Mouse (Mus musculus) embryonic facial prominence, embryonic 10.5 days (tissue): ENCODE measurements around the gene Ccnd3. TPM values are rescaled to one million over a fixed set of nuclear protein-coding genes. Genes with fewer than 3 reads are reported as not detected.

ENCODE experiments used
- DNase-seq: peaks from one replicate; pipeline ENCODE4 v3.0.0-alpha.2; 2017; ENCODE audit warnings: low spot score
- H3K27ac ChIP-seq: fragments of 300-500 bp; sonication (generic); replicated peaks from 2 replicates; pipeline ENCODE4 v1.5.1; 2016; ENCODE audit warnings: mild to moderate bottlenecking
- H3K27me3 ChIP-seq: fragments of 300-500 bp; sonication (generic); replicated peaks from 2 replicates; pipeline ENCODE4 v1.6.1; 2016; ENCODE audit warnings: low read depth, mild to moderate bottlenecking; ENCODE audit not compliant: poor library complexity, severe bottlenecking
- H3K36me3 ChIP-seq: fragments of 300-500 bp; sonication (generic); replicated peaks from 2 replicates; pipeline ENCODE4 v1.6.1; 2016; ENCODE audit warnings: mild to moderate bottlenecking, moderate library complexity
- H3K4me1 ChIP-seq: fragments of 300-500 bp; sonication (generic); 2 replicates; pipeline ENCODE4 v1.6.1; 2016
- H3K4me3 ChIP-seq: fragments of 300-500 bp; sonication (generic); 2 replicates; pipeline ENCODE4 v1.5.1; 2016; ENCODE audit warnings: mild to moderate bottlenecking, moderate library complexity
- H3K9me3 ChIP-seq: fragments of 300-500 bp; sonication (generic); 2 replicates; pipeline ENCODE4 v1.6.1; 2016; ENCODE audit warnings: mild to moderate bottlenecking
- WGBS: fragments of 180-500 bp; shearing (Covaris S2); methylation state at CpG from one replicate; pipeline ENCODE4 v1.1.7; 2016; 5-methylcytosine and 5-hydroxymethylcytosine counted together
- polyA plus RNA-seq: library from polyadenylated mRNA; unstranded; fragments of >200 nt; fragmentation: Nextera tagmentation; extraction: Ambion mirVana; gene quantifications from 2 replicates; pipeline ENCODE4 v1.2.1, GENCODE M21; 2016

The Ccnd3 gene
- polyA plus RNA-seq, 1 experiment from 2014 or later, result 335 TPM

GRCm38 (mm10) chr17:47506697-47507096, 1.8 kb downstream of the Ccnd3 start:
- 91% methylated on average over 4 of the region's 4 CpGs for WGBS
- Histone ChIP-seq H3K27me3 (no peaks in the 10 kb centered on the region), H3K9me3 (no peaks in the 10 kb centered on the region), H3K36me3 (no peaks in the 10 kb centered on the region), H3K4me3 (no peak overlapping the region), H3K27ac (no peak overlapping the region), H3K4me1 (peaks cover 44% of the 10 kb centered on the region)
- DNase-seq, result no peak

GRCm38 (mm10) chr17:47507523-47507922, 2.7 kb downstream of the Ccnd3 start:
- Histone ChIP-seq H3K4me1 (peaks cover 47% of the 10 kb centered on the region), H3K27ac (no peak overlapping the region)
- 85% methylated on average over 2 of the region's 2 CpGs for WGBS

GRCm38 (mm10) chr17:47508012-47508608, 3.3 kb downstream of the Ccnd3 start:
- H3K27ac ChIP-seq, result 0 out of 2 replicates have a peak overlapping the region, but pooled peaks have one; percentile 15

More at GRCm38 (mm10) chr17:47507523-47507922, 2.7 kb downstream of the Ccnd3 start:
- no peak for DNase-seq
- Histone ChIP-seq H3K9me3 (no peaks in the 10 kb centered on the region), H3K4me3 (no peak overlapping the region), H3K36me3 (no peaks in the 10 kb centered on the region), H3K27me3 (no peaks in the 10 kb centered on the region)

GRCm38 (mm10) chr17:47509031-47509705, 4.3 kb downstream of the Ccnd3 start:
- Histone ChIP-seq H3K27ac (no peak overlapping the region), H3K4me3 (no peak overlapping the region), H3K9me3 (no peaks in the 10 kb centered on the region), H3K36me3 (no peaks in the 10 kb centered on the region), H3K27me3 (no peaks in the 10 kb centered on the region), H3K4me1 (peaks cover 55% of the 10 kb centered on the region)
- WGBS, result 56% methylated on average over 9 of the region's 9 CpGs
- DNase-seq, result no peak

More at GRCm38 (mm10) chr17:47508012-47508608, 3.3 kb downstream of the Ccnd3 start:
- no peak for DNase-seq
- Histone ChIP-seq H3K9me3 (no peaks in the 10 kb centered on the region), H3K4me3 (peak overlapping the region; percentile 1; the same call in 1 of the 2 replicates), H3K36me3 (no peaks in the 10 kb centered on the region), H3K4me1 (peaks cover 48% of the 10 kb centered on the region), H3K27me3 (no peaks in the 10 kb centered on the region)
- 62% methylated on average over 12 of the region's 12 CpGs for WGBS

GRCm38 (mm10) chr17:47511111-47512020, 6.5 kb downstream of the Ccnd3 start:
- Histone ChIP-seq H3K4me1 (peaks cover 35% of the 10 kb centered on the region), H3K27ac (peak overlapping the region; percentile 82), H3K27me3 (no peaks in the 10 kb centered on the region), H3K36me3 (no peaks in the 10 kb centered on the region; the same call in 1 of the 2 replicates), H3K4me3 (peak overlapping the region; percentile 46), H3K9me3 (no peaks in the 10 kb centered on the region)
- peak; percentile 96 for DNase-seq
- 16% methylated on average over 25 of the region's 25 CpGs for WGBS

- no peak for DNase-seq
- WGBS, result 74% methylated on average over 10 of the region's 10 CpGs
- H3K36me3 ChIP-seq, result no peaks in the 10 kb centered on the region; the same call in 1 of the 2 replicates
- H3K4me1 ChIP-seq, result peaks cover 33% of the 10 kb centered on the region
- H3K9me3 ChIP-seq, result no peaks in the 10 kb centered on the region
- H3K27me3 ChIP-seq, result no peaks in the 10 kb centered on the region
- peak overlapping the region; percentile 66 for H3K27ac ChIP-seq
- no peak overlapping the region for H3K4me3 ChIP-seq
Observed at GRCm38 (mm10) chr17:47512956-47513775, 8.3 kb downstream of the Ccnd3 start.

- no peak overlapping the region for H3K4me3 ChIP-seq
- H3K4me1 ChIP-seq, result peaks cover 45% of the 10 kb centered on the region
- no peaks in the 10 kb centered on the region; the same call in 1 of the 2 replicates for H3K36me3 ChIP-seq
- DNase-seq, result no peak
- H3K27ac ChIP-seq, result no peak overlapping the region
- H3K9me3 ChIP-seq, result no peaks in the 10 kb centered on the region
- WGBS, result 84% methylated on average over 7 of the region's 7 CpGs
- no peaks in the 10 kb centered on the region for H3K27me3 ChIP-seq
Observed at GRCm38 (mm10) chr17:47515180-47515844, 10.5 kb downstream of the Ccnd3 start.

- H3K36me3 ChIP-seq, result no peaks in the 10 kb centered on the region; the same call in 1 of the 2 replicates
Observed at GRCm38 (mm10) chr17:47516232-47516631, 11.4 kb downstream of the Ccnd3 start.

GRCm38 (mm10) chr17:47518205-47518604, 13.4 kb downstream of the Ccnd3 start:
- Histone ChIP-seq H3K4me3 (peak overlapping the region; percentile 18; the same call in 1 of the 2 replicates), H3K27ac (peak overlapping the region; percentile 81)

More at GRCm38 (mm10) chr17:47516232-47516631, 11.4 kb downstream of the Ccnd3 start:
- Histone ChIP-seq H3K27me3 (no peaks in the 10 kb centered on the region), H3K27ac (no peak overlapping the region), H3K4me1 (peaks cover 43% of the 10 kb centered on the region), H3K4me3 (no peak overlapping the region), H3K9me3 (no peaks in the 10 kb centered on the region)
- WGBS, result 96% methylated on average over 3 of the region's 3 CpGs
- DNase-seq, result no peak

GRCm38 (mm10) chr17:47521551-47522258, 16.9 kb downstream of the Ccnd3 start:
- Histone ChIP-seq H3K27ac (peak overlapping the region; percentile 91), H3K4me1 (peaks cover 56% of the 10 kb centered on the region), H3K36me3 (no peaks in the 10 kb centered on the region), H3K9me3 (no peaks in the 10 kb centered on the region), H3K27me3 (no peaks in the 10 kb centered on the region), H3K4me3 (peak overlapping the region; percentile 47)
- WGBS, result 2% methylated on average over 17 of the region's 17 CpGs
- peak; percentile 87 for DNase-seq

More at GRCm38 (mm10) chr17:47518205-47518604, 13.4 kb downstream of the Ccnd3 start:
- peak; percentile 42 for DNase-seq
- 40% methylated on average over 8 of the region's 8 CpGs for WGBS
- Histone ChIP-seq H3K36me3 (no peaks in the 10 kb centered on the region; the same call in 1 of the 2 replicates), H3K27me3 (no peaks in the 10 kb centered on the region), H3K9me3 (no peaks in the 10 kb centered on the region), H3K4me1 (peaks cover 52% of the 10 kb centered on the region)

- H3K9me3 ChIP-seq, result no peaks in the 10 kb centered on the region
- no peaks in the 10 kb centered on the region for H3K27me3 ChIP-seq
- 63% methylated on average over 4 of the region's 4 CpGs for WGBS
- peaks cover 63% of the 10 kb centered on the region for H3K4me1 ChIP-seq
- no peak for DNase-seq
- no peaks in the 10 kb centered on the region for H3K36me3 ChIP-seq
- no peak overlapping the region for H3K4me3 ChIP-seq
- peak overlapping the region; percentile 91 for H3K27ac ChIP-seq
Observed at GRCm38 (mm10) chr17:47522536-47522935, 17.7 kb downstream of the Ccnd3 start.
